In genomic region chr3:119126003-119126402, GRCm38 (mm10) we compare ENCODE assay signal across 18 mouse cellular contexts.
DNase-seq lines count a peak whose midpoint lies in the region; ATAC-seq and TF ChIP-seq lines count a peak whose summit lies in the region.
"Had no signal": no experiment of that assay in that cellular context is flagged by ENCODE, and none has a peak within 500 bp of the region (broad histone marks: within the 10 kb centered on the region; RNA-seq: fewer than 3 reads in every experiment).

No protein-coding gene starts in this region.

- peak; percentile 4 to 8 for DNase-seq in kidney, postnatal 36 days
- no peak for DNase-seq in kidney, adult 18-20 months
- no peak for DNase-seq in intestine, embryonic 14.5 days (ENCODE audit: low spot score)
- DNase-seq in heart, postnatal 10 days = no peak
- DNase-seq in forebrain, embryonic 10.5 days (ENCODE audit: extremely low spot score, low spot score) = no peak
- DNase-seq: adrenal gland, adult 2 months; adrenal gland, postnatal 25 days; cerebellum, adult 18-20 months; cerebellum, adult 9-11 months; cerebellum, postnatal 36 days; forebrain, postnatal 0 days; gastrocnemius, postnatal 25 days; heart, postnatal 36 days had no signal

- no peak overlapping the region for H3K4me3 ChIP-seq in intestine, embryonic 14.5 days (ENCODE audit: low read depth, low read length)
- no peak overlapping the region for H3K4me3 ChIP-seq in intestine, embryonic 15.5 days (replicated peaks)
- H3K4me3 ChIP-seq in small intestine, adult 2 months (ENCODE audit: low read depth, low read length) = no peak overlapping the region
- H3K4me3 ChIP-seq in forebrain, embryonic 10.5 days = no peak overlapping the region
- H3K4me3 ChIP-seq: embryonic facial prominence, embryonic 13.5 days; forebrain, embryonic 13.5 days; heart, embryonic 12.5 days had no signal

- H3K4me1 ChIP-seq in intestine, embryonic 14.5 days (replicated peaks; ENCODE audit: control insufficient read depth, insufficient read depth, low read length) = no peaks in the 10 kb centered on the region
- H3K4me1 ChIP-seq in intestine, embryonic 15.5 days (replicated peaks) = no peaks in the 10 kb centered on the region
- peaks cover 10% of the 10 kb centered on the region; the same call in 1 of the 2 replicates for H3K4me1 ChIP-seq in small intestine, adult 2 months (ENCODE audit: control insufficient read depth, insufficient read depth, insufficient read length, low read length)
- H3K4me1 ChIP-seq in forebrain, embryonic 10.5 days = no peaks in the 10 kb centered on the region
- H3K4me1 ChIP-seq: embryonic facial prominence, embryonic 13.5 days; forebrain, embryonic 13.5 days; heart, embryonic 12.5 days had no signal

- 58% methylated on average over 2 of the region's 2 CpGs for WGBS in intestine, embryonic 14.5 days
- 44% methylated on average over 2 of the region's 2 CpGs for WGBS in intestine, embryonic 15.5 days
- 10% methylated on average over 2 of the region's 2 CpGs for WGBS in small intestine, adult 2 months
- 73% methylated on average over 2 of the region's 2 CpGs for WGBS in forebrain, embryonic 10.5 days

- no peaks in the 10 kb centered on the region for H3K36me3 ChIP-seq in intestine, embryonic 14.5 days (ENCODE audit: control insufficient read depth, insufficient read depth, low read length)
- H3K36me3 ChIP-seq in intestine, embryonic 15.5 days = no peaks in the 10 kb centered on the region
- no peaks in the 10 kb centered on the region for H3K36me3 ChIP-seq in small intestine, adult 2 months (ENCODE audit: control insufficient read depth, insufficient read depth, low read length)
- no peaks in the 10 kb centered on the region for H3K36me3 ChIP-seq in forebrain, embryonic 10.5 days (replicated peaks)
- H3K36me3 ChIP-seq: embryonic facial prominence, embryonic 13.5 days; heart, embryonic 12.5 days had no signal

- H3K27ac ChIP-seq in intestine, embryonic 14.5 days (ENCODE audit: low read depth) = no peak overlapping the region
- H3K27ac ChIP-seq in intestine, embryonic 15.5 days = no peak overlapping the region
- H3K27ac ChIP-seq in small intestine, adult 2 months (ENCODE audit: insufficient read depth, low read depth, low read length) = peak overlapping the region; percentile 71
- H3K27ac ChIP-seq in forebrain, embryonic 10.5 days = no peak overlapping the region
- H3K27ac ChIP-seq: embryonic facial prominence, embryonic 13.5 days; forebrain, embryonic 13.5 days had no signal

- no peaks in the 10 kb centered on the region for H3K27me3 ChIP-seq in intestine, embryonic 14.5 days (replicated peaks; ENCODE audit: control insufficient read depth, insufficient read depth, low read length)
- no peaks in the 10 kb centered on the region for H3K27me3 ChIP-seq in intestine, embryonic 15.5 days (replicated peaks)
- H3K27me3 ChIP-seq in small intestine, adult 2 months (ENCODE audit: control insufficient read depth, insufficient read depth, low read length) = no peaks in the 10 kb centered on the region
- H3K27me3 ChIP-seq in forebrain, embryonic 10.5 days (ENCODE audit: poor library complexity, severe bottlenecking) = no peaks in the 10 kb centered on the region
- H3K27me3 ChIP-seq: embryonic facial prominence, embryonic 13.5 days; forebrain, embryonic 13.5 days; heart, embryonic 12.5 days had no signal

- peak; percentile 60; the same call in 1 of the 2 replicates for ATAC-seq in intestine, embryonic 14.5 days (replicated peaks; ENCODE audit: low FRiP score, low TSS enrichment, low read depth)
- peak; percentile 94 for ATAC-seq in intestine, embryonic 15.5 days
- ATAC-seq: forebrain, embryonic 13.5 days; forebrain, postnatal 0 days had no signal

- TF ChIP-seq POLR2A in small intestine, adult 2 months (IDR thresholded peaks at IDR 0.05; ENCODE audit: low read depth, low read length) = no peak

- H3K4me2 ChIP-seq in intestine, embryonic 14.5 days (ENCODE audit: low read length) = no peak overlapping the region
- H3K4me2 ChIP-seq in intestine, embryonic 15.5 days (replicated peaks) = no peak overlapping the region
- H3K4me2 ChIP-seq: embryonic facial prominence, embryonic 13.5 days; forebrain, embryonic 13.5 days; heart, embryonic 12.5 days had no signal

- no peak for TF ChIP-seq CTCF in small intestine, adult 2 months (IDR thresholded peaks at IDR 0.05; ENCODE audit: extremely low read depth, insufficient read length, insufficient replicate concordance, low read depth, low read length)

- no peak overlapping the region for H3K9ac ChIP-seq in intestine, embryonic 14.5 days (ENCODE audit: low read length)
- no peak overlapping the region for H3K9ac ChIP-seq in intestine, embryonic 15.5 days
- H3K9ac ChIP-seq: embryonic facial prominence, embryonic 13.5 days; forebrain, embryonic 13.5 days; forebrain, postnatal 0 days; heart, embryonic 12.5 days had no signal

- H3K9me3 ChIP-seq in intestine, embryonic 14.5 days (ENCODE audit: control insufficient read depth, low read length) = no peaks in the 10 kb centered on the region
- H3K9me3 ChIP-seq in intestine, embryonic 15.5 days = no peaks in the 10 kb centered on the region
- H3K9me3 ChIP-seq in forebrain, embryonic 10.5 days = no peaks in the 10 kb centered on the region
- H3K9me3 ChIP-seq: embryonic facial prominence, embryonic 13.5 days; forebrain, embryonic 13.5 days; heart, embryonic 12.5 days had no signal

- intact Hi-C loops in heart, postnatal 10 days (cut with DNase I) = no loop called here

Comparison
In these comparisons a context has a peak if more than half of its experiments do, and no peak if none do; other contexts are left out.
1. DNase-seq: peak in kidney, postnatal 36 days (2 of 2); none in kidney, adult 18-20 months (single experiment), intestine, embryonic 14.5 days (single experiment), heart, postnatal 10 days (0 of 2) and forebrain, embryonic 10.5 days (single experiment).